Mouse (Mus musculus) neural tube, embryonic 11.5 days (tissue): ENCODE results near the gene Tnfrsf22. TPM values are rescaled to one million over a fixed set of nuclear protein-coding genes. Genes with fewer than 3 reads are reported as not detected.
"Not testable (repeated sequence)": the region's sequence is repeated elsewhere in the genome, so short reads cannot be mapped to it uniquely, and the experiment has no call there.

Source experiments
- ATAC-seq: fragments of 200-750 bp; cut with Nextera tagmentation; 2 replicates; pipeline ENCODE4 v1.8.0; 2017; ENCODE audit warnings: moderate number of reproducible peaks, mild to moderate bottlenecking, moderate TSS enrichment, moderate library complexity; ENCODE audit not compliant: insufficient read depth, low FRiP score, low TSS enrichment
- DNase-seq: peaks from one replicate; pipeline ENCODE4 v3.0.0-alpha.2; 2015; ENCODE audit warnings: low spot score
- H3K27ac ChIP-seq: fragments of 300-500 bp; sonication (generic); 2 replicates; pipeline ENCODE4 v1.5.1; 2014; ENCODE audit warnings: low read depth, mild to moderate bottlenecking, low read length
- H3K27me3 ChIP-seq: fragments of 300-500 bp; sonication (generic); 2 replicates; pipeline ENCODE4 v1.6.1; 2014; ENCODE audit warnings: mild to moderate bottlenecking, low read length, mixed read lengths; ENCODE audit not compliant: control insufficient read depth, insufficient read depth
- H3K36me3 ChIP-seq: fragments of 300-500 bp; sonication (generic); 2 replicates; pipeline ENCODE4 v1.6.1; 2014; ENCODE audit warnings: mild to moderate bottlenecking, low read length, moderate library complexity, mixed read lengths; ENCODE audit not compliant: control insufficient read depth, insufficient read depth
- H3K4me1 ChIP-seq: fragments of 300-500 bp; sonication (generic); 2 replicates; pipeline ENCODE4 v1.6.1; 2014; ENCODE audit warnings: low read length, mixed read lengths; ENCODE audit not compliant: control insufficient read depth, insufficient read depth
- H3K4me2 ChIP-seq: fragments of 300-500 bp; sonication (generic); 2 replicates; pipeline ENCODE4 v1.6.1; 2014; ENCODE audit warnings: low read depth, mild to moderate bottlenecking, moderate library complexity
- H3K4me3 ChIP-seq: fragments of 300-500 bp; sonication (generic); 2 replicates; pipeline ENCODE4 v1.5.1; 2014; ENCODE audit warnings: low read depth, low read length
- H3K9ac ChIP-seq: fragments of 300-500 bp; sonication (generic); 2 replicates; pipeline ENCODE4 v1.6.1; 2014; ENCODE audit warnings: mild to moderate bottlenecking, low read length
- H3K9me3 ChIP-seq: fragments of 300-500 bp; sonication (generic); 2 replicates; pipeline ENCODE4 v1.6.1; 2016; ENCODE audit warnings: low read length; ENCODE audit not compliant: control insufficient read depth
- WGBS: fragments of 180-500 bp; shearing (Covaris S2); extraction: QIAGEN DNeasy Blood & Tissue Kit; methylation state at CpG from one replicate; pipeline ENCODE4 v1.1.7; 2014; 5-methylcytosine and 5-hydroxymethylcytosine counted together
- polyA plus RNA-seq: library from polyadenylated mRNA; unstranded; fragments of >200 nt; fragmentation: Nextera tagmentation; extraction: Ambion mirVana; gene quantifications from 2 replicates; pipeline ENCODE4 v1.2.1, GENCODE M21; 2014

Gene Tnfrsf22
- polyA plus RNA-seq, 1 experiment from 2014 or later, result 9.0 TPM

- H3K27me3 ChIP-seq, H3K9ac ChIP-seq, H3K4me2 ChIP-seq, H3K4me3 ChIP-seq, H3K9me3 ChIP-seq, DNase-seq, H3K36me3 ChIP-seq, H3K27ac ChIP-seq, ATAC-seq, H3K4me1 ChIP-seq: not testable (repeated sequence)
- WGBS, result 83% methylated on average over 3 of the region's 3 CpGs
Measured at GRCm38 (mm10) chr7:143686676-143687075, 37.2 kb upstream of the Tnfrsf22 start.

GRCm38 (mm10) chr7:143686191-143686590 lies 36.7 kb upstream of the Tnfrsf22 start:
- H3K4me1 ChIP-seq, H3K4me2 ChIP-seq, H3K9me3 ChIP-seq, DNase-seq, H3K9ac ChIP-seq, ATAC-seq, H3K27ac ChIP-seq, H3K27me3 ChIP-seq, H3K36me3 ChIP-seq, H3K4me3 ChIP-seq: not testable (repeated sequence)
- WGBS, result 64% methylated on average over 4 of the region's 4 CpGs

- ATAC-seq (peak; percentile 60; the same call in 1 of the 2 replicates), DNase-seq (peak; percentile 66)
- Histone ChIP-seq H3K4me2 (peak within 1 kb of the TSS; percentile 73), H3K27me3 (0 out of 2 replicates have a peak, but pooled peaks cover 2% of the 10 kb centered on the region), H3K27ac (no peak within 1 kb of the TSS), H3K9ac (peak within 1 kb of the TSS; percentile 29; the same call in 1 of the 2 replicates), H3K4me3 (peak within 1 kb of the TSS; percentile 28), H3K9me3 (no peaks in the 10 kb centered on the region), H3K4me1 (no peaks in the 10 kb centered on the region), H3K36me3 (no peaks in the 10 kb centered on the region)
- 5% methylated on average over 35 of the region's 35 CpGs for WGBS
Measured at GRCm38 (mm10) chr7:143685359-143686067, 36.1 kb upstream of the Tnfrsf22 start, which contains the start of gene Tnfrsf23. TSS of gene Tnfrsf23 (minus strand) at chr7:143685872.

- DNase-seq, result not testable (repeated sequence)
- WGBS, result 88% methylated on average over 1 of the region's 2 CpGs
Measured at GRCm38 (mm10) chr7:143684569-143684968, 35.1 kb upstream of the Tnfrsf22 start.

GRCm38 (mm10) chr7:143681566-143681965 lies 32.1 kb upstream of the Tnfrsf22 start:
- H3K4me1 ChIP-seq, result no peaks in the 10 kb centered on the region
- 86% methylated on average over 1 of the region's 1 CpGs for WGBS
- no peak overlapping the region for H3K4me3 ChIP-seq
- H3K4me2 ChIP-seq, result no peak overlapping the region
- no peaks in the 10 kb centered on the region for H3K9me3 ChIP-seq
- no peak overlapping the region for H3K9ac ChIP-seq
- no peaks in the 10 kb centered on the region for H3K36me3 ChIP-seq
- 0 out of 2 replicates have a peak, but pooled peaks cover 2% of the 10 kb centered on the region for H3K27me3 ChIP-seq
- no peak overlapping the region for H3K27ac ChIP-seq
- DNase-seq (no peak), ATAC-seq (no peak)

More at GRCm38 (mm10) chr7:143684569-143684968, 35.1 kb upstream of the Tnfrsf22 start:
- H3K4me2 ChIP-seq, H3K4me3 ChIP-seq, ATAC-seq, H3K4me1 ChIP-seq, H3K9ac ChIP-seq, H3K27me3 ChIP-seq, H3K9me3 ChIP-seq, H3K36me3 ChIP-seq, H3K27ac ChIP-seq: not testable (repeated sequence)

GRCm38 (mm10) chr7:143680836-143681235 lies 31.4 kb upstream of the Tnfrsf22 start:
- 67% methylated on average over 2 of the region's 2 CpGs for WGBS
- H3K4me2 ChIP-seq, ATAC-seq, H3K36me3 ChIP-seq, H3K27me3 ChIP-seq, DNase-seq, H3K9ac ChIP-seq, H3K4me3 ChIP-seq, H3K4me1 ChIP-seq, H3K9me3 ChIP-seq, H3K27ac ChIP-seq: not testable (repeated sequence)

- not testable (repeated sequence) for H3K4me2 ChIP-seq, H3K4me3 ChIP-seq, H3K27ac ChIP-seq, ATAC-seq, H3K27me3 ChIP-seq, H3K4me1 ChIP-seq, H3K36me3 ChIP-seq, H3K9ac ChIP-seq, DNase-seq, H3K9me3 ChIP-seq
- whole genome bisulfite sequencing, result 81% methylated on average over 2 of the region's 2 CpGs
Measured at GRCm38 (mm10) chr7:143679650-143680049, 30.2 kb upstream of the Tnfrsf22 start.

GRCm38 (mm10) chr7:143666427-143667311 lies 17.2 kb upstream of the Tnfrsf22 start:
- Histone ChIP-seq H3K9ac (no peak overlapping the region), H3K4me3 (no peak overlapping the region), H3K27me3 (no peaks in the 10 kb centered on the region), H3K27ac (no peak overlapping the region), H3K9me3 (no peaks in the 10 kb centered on the region), H3K4me2 (no peak overlapping the region), H3K4me1 (no peaks in the 10 kb centered on the region), H3K36me3 (no peaks in the 10 kb centered on the region)
- DNase-seq (no peak), ATAC-seq (no peak)
